Mouse (Mus musculus) cerebellum, adult 18-20 months (tissue): ENCODE measurements around the gene Etv6.

ENCODE experiments used
- DNase-seq, 2 experiments: peaks; one replicate each; pipeline ENCODE4 v3.0.0; 2021

Gene Etv6

DNA sequence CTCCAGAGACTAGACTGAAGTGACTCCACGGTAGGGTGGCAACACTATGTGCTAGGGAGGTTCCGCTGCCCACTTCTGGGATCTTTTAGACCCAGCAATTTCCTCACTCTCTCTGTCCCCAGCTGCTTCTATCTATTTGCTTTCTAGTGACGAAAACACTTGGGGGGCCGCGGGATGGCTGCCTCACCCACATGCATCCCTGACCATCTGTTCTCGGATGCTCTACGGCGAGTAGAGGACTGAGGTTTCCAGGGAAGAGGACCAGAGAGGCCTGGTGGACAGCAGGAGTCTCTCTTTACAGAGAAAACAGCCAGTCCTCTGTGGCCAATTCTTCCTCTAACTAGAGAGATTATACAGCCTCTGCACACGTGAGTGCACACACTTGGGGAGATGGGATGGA, 43.6 kb downstream of the Etv6 start:
- DNase-seq, result peak; percentile 43 to 53

DNA sequence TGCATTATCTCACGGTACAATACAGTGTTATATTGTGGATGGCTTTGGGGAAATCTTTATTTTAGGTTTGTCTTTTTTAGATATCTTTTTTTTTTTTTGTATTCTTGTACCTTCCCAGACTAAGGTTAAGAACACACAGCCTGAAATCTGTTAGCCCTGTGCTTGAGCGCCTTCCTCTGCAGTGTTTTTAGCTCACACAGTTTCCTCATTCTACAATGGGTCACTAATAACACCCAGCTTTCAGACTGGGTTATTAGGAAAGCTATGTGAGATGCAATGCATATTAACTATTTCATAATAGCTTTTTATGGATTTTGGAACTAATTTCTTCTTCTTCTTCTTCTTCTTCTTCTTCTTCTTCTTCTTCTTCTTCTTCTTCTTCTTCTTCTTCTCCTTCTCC, 44.1 kb downstream of the Etv6 start:
- no peak for DNase-seq

DNA sequence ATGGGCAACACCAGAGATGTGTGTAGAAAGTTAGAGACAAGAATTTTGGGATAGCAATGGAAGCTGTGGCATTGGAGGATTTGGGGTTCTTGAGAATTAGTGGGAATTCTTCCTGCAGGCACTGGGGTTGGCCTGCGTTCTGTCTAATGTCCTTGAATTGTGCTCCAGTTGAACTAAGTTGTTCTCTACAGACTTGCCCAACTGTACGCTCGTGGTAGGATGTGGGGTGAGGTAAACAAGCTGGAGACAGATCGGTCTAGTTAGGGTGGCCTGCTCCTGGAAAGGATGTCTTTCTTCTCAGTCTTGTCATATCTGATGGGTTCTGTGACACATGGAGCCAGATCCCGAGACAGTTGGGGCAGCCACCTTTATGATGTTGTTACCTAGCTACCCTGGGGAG, 45.4 kb downstream of the Etv6 start:
- no peak for DNase-seq

DNA sequence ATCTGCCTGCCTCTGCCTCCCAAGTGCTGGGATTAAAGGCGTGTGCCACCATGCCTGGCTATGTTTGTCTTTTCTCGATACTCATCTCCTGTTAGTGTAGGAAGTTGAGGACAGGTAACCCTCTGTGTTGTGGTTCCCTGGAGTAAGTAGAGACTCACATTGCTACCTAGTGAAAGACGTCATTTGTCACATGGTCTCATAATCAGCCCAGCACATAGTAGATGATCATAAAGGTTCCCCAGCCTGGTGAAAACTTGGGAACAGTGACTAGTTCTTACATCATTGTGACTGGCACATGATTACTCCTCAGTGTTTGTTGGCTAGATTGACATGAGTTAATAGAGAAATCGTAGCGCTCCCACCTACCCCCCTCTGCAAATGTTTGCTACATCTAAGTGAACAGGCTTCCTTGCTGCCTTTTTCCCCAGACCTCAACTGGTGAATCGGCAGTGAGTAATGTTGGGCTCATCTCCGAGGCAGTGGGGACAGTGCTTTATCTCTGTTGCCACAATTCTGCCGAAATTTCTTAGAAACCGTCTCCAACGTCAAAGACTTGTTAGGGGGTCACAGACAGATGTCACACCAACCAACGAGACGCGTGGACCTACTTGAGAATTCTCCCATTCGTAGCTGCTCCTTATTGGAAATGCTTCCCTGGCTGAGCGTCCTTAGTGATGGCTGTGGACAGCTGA, 46.9 kb downstream of the Etv6 start:
- no peak for DNase-seq

DNA sequence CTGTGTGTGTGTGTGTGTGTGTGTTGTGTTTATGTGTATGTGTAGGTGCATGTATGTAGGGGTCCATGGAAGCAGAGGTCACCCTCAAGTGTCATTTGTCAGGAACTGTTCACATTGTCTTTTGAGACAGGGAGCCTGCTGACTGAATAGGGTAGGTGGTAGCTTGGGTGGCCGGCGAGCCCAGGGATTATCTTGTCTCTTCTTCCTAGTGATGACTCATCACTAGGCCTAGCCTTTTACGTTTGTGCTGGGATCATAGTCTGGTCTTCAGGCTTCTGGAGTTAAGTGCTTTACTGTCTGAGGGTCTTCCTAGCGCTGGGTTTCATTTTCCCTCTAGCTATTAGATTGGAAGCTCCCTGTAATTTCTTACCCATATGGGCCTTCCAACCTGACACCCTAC, 47.9 kb downstream of the Etv6 start:
- DNase-seq, result no peak

DNA sequence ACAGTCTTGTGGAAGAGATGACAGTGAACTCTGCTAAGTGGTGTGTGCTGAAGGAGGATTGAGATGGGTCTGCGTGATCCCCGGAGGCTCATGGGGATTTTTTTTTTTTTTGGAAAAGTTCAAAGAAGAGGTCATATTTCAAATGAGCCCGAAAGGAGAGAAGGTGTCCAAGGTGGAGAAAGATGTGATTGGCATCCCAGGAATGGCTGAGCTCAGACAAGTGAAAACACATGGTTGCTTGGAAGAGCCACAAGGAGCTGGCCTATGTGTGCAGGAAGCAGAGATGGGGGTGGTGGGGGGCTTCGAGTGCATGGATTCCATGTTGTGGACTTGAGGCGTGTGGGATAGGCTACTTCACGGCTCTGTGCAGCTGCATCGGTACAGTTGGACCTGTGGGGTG, 50.9 kb downstream of the Etv6 start:
- DNase-seq, result no peak

DNA sequence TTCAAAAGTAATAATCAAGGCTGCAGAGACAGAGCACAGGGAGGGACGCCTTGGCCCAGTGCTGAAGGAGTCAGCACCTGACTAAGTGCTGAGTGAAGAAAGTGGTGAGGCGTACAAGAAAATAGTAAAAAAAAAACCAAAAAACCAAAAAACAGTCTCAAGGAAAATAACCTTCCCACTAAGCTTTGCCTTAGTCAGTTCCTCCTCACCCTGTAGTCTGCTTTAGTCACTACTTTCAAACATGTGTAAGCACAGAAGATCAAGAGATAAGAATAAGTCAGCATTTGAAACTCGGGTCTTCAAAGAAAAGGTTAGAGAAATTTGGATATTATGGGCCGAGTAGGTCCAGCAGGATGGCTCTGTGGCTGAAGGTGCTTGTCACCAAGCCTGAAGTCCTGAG, 52.2 kb downstream of the Etv6 start:
- no peak for DNase-seq

DNA sequence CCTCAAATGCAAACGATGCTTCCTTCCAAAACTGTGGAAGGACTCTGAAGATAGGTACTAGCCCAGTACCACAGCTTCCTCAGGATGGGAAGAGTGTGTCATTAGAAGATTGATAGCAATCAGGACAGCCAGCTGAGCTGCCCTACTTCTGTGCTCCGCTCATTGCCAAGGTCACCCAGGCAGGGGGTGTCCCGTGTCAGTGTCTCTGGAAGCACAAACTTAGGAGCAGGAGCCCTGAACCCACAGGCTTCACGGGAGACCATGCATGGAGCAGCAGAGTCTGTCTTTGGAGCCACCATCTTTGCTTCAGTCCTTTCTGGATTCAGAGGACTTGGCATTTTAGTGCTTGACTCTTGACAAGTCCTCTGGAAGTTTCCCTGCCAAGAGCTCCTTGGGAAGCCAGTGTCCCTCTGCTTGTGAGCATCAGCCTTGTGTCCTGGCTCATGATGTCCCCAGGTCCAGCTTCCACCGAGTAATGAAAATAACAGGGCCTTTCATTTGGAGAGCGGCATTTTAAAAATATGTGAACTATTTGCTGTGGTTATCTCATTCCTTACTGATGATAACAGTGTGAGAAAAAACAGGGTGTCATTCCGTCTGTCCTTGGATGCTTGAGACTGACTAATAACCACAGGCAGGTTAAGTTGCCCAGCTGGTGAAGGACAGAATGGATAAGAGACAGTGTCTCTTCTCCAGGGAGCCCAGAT, 54.3 kb downstream of the Etv6 start:
- no peak for DNase-seq

DNA sequence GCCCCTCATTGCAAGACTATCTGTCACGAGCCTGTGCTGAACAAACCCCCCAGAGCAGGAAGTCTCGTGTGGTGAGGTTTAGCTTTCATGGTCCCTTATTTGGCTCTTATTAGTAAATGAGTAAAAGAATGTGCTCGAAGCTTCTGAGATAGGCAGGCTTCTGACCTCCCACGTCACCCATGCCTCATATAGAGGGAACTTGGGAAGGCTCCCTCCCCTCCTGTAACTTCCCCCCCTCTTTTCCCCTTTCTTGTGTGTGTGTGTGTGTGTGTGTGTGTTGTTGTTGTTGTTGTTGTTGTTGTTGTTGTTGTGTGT, 54.8 kb downstream of the Etv6 start:
- DNase-seq, result no peak

DNA sequence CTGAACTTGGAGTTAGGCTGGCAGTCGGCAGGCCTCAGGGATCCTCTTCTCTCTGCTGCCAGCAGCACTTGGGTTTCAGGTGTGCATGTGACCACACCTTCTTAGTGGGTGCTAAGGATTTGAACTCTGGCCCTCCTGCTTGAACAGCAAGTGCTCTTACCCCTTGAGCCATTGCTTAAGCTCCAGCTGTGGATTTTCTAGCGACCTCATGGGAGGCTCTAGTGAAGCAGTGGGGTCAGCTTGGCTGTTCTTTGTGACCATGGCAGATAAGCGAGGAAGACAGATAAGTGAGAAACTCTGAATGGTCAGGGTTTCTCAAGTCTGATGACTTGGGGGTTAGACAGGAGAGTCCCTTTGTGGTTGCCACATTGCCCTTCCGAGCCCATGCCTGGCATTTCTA, 55.4 kb downstream of the Etv6 start:
- DNase-seq, result no peak

DNA sequence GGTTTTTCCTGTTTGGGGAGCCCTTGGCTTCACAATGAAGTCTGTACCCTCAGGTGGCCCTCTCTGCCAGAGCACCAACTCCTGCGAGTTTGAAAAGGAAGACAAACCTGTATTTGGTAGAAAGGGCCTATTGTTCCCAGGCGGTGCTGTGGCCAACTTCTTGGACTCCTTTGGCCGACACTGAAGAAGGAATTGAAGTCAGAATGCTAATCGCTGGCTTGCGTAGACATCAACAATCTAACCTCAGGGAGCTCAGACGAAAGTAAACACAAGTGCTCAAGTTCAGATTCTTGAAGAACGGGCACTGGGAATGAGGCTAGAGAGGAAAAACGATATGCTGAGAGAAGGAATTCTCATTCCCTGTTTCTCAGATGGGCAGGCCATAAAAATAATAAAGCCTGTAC, 55.9 kb downstream of the Etv6 start:
- no peak for DNase-seq

DNA sequence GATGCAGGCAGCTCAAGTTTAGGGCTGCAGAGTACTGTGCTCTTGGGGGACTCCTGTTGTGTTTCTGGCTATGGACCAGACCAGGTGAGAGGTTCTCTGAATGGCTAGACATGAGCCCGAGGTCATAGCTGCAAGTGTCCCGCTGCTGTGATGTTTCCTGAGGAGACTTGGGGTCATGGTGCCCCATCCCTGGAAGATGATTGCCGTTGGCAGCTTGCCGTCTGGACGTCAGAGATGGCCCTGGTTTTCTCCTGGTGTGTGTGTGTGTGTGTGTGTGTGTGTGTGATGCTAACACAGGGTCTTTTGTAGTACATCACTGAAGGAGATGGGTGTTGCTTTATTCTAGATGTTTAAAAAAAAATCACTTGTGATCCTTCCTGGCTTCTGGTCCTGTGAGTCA, 58.6 kb downstream of the Etv6 start:
- DNase-seq, result no peak

DNA sequence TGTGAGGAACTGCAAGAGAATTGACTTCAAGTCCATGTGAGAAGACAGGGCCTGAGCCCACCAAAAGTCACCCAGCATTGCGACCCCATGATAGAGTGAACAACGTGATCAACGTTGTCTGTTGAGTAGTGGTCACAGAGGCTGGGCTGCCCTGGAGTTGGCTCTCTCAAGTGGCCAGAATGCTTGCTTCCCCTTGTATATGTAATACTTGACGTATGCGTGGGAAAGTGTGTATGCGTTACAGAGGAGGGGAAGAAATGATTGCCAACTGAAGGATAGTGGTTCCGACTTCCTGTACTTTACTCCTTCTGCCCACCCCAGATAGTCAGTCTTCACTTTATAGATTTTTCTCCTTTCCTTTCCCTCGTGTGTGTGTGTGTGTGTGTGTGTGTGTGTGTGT, 59.1 kb downstream of the Etv6 start:
- DNase-seq, result no peak

DNA sequence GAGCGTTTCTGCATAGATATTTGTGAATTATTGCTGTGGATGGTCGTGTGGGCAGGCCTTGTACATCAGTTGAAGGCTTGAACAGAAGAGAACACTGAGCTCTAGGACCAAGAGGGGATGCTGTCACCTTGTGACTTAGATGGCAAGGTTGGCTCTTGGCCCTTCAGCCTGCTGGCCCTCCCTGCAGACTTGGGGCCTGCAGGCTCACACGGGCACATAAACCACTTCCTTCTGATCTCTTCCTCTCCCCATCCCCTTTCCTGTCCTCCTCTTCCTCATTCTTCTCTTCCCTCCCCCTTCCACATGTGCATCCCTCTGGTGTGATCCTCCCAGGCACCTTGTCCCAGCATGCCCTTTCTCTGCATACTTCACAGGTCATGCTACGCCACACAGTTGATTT, 60.1 kb downstream of the Etv6 start:
- no peak for DNase-seq

DNA sequence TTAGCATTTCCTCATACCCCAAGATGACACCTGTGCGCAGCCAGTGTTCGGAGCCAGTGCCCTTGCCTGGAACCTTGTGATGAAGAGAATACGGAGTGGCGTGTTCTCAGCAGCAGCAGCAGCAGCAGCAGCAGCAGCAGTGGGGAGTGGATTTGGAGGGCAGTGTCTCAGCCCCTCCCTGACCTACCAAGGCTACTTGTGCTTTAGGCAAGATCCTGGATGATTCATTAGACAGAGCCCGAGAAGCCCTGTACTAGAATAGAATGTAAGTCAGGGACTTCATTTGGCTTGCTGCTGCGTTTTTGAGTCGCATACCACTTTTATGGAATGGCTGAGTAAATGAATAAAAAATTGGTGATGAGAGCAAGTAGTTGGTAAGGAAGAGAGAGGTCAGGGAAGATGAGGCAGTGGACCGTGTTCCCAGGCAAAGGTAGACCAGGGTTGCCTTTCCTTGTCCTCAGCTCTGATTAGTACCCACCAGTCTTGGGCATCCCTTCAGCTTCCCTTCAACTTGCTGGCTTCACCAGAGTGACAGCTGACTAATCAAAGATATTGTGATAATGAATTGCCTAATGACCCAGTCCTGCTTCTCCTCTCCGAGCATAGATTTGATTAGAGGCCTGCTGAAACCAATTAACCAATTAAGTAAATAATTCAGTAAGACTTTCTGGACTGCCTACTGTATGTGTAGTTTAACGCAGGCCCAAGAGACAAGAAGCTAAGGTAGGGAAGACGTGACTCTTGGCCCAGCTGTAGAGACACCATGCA, 64.7 kb downstream of the Etv6 start:
- DNase-seq, result no peak

DNA sequence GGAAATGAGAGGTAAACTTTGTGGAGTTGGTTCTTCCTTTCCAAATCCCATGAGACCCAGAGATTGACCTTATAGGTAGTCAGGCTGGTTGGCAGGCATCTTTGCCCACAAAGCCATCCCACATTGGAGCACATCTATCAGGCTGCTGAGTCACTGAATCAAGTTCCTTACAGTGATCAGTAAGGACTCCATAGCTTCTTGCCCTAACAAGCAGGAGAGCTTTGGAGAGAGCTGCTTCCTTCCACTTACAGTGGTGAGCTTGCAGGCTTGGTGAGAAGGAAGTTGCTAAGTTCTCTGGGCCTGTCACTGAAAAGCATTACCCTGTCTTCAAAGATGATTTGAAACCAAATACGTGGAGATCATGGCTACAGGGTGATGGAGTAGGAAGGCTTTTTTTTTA, 66.9 kb downstream of the Etv6 start:
- DNase-seq, result no peak

DNA sequence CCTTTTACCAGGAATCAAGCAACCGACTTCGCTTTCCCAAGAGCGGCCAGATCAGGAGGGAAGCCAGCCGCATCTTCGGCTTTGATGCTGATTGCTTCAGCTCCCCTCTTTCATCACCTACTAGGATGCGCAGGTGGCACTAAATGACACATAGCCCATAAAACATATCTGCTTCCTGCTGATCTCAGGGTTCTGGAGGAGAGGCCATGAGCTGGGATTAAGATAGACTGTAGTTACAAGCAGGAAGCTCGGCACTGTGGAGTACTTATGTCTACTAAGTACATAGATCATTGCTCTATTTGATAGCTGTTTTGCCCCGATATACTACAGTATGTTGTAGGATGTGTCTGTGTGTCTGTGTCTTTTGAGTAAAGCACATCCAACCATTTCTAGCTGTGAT, 68.0 kb downstream of the Etv6 start:
- no peak for DNase-seq

DNA sequence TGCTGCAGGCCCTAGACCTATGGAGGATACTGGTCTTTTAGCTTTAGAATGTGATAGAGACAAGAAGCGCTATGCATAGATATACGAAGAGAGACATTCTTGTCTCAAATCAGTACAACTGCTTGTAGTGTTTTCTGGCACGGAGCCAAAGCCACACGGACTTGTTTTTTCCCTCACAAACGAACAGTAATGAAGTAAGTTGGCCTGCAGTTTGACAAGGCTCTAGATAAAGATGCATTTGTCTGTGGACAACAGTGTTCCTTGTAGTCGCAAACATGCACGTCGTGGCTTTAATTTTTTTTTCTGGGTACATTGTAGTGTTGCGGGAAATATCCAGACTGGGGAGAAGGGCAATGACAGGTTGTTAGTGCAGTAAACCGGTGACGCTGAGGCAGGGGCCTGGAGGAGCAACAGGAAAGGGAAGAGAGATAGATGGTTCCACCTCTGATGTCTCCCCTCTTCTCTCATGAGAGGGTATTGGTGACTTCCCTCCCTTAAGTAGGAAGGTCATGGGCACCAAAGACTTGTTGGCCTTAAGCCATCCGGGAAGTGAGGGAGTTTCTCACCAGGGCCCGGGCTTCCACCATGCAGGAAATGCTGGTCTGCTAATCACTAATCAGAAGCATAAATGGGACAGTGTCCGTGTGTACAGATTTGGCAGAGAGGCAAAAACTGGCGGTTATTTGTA, 70.2 kb downstream of the Etv6 start:
- DNase-seq, result peak; percentile 13 to 22

DNA sequence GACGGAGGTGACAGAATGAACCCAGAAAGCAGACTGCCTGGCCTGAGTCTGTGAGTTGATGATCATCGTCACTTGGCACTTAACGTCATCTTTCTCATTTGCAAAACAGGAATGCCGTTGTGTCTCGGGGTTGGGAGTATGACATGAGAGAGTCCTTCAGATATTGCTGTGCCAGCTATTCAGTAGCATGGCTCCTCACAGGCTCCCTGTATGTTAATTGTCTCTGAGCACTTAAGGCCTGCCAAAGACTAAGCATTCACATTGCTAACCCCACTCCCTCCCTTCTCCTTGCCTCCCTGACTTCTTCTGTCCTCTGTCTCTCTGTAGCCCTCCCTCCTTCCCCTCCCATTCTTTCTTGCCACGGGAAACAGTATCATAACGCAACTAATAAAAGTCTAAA, 72.2 kb downstream of the Etv6 start:
- DNase-seq, result no peak

DNA sequence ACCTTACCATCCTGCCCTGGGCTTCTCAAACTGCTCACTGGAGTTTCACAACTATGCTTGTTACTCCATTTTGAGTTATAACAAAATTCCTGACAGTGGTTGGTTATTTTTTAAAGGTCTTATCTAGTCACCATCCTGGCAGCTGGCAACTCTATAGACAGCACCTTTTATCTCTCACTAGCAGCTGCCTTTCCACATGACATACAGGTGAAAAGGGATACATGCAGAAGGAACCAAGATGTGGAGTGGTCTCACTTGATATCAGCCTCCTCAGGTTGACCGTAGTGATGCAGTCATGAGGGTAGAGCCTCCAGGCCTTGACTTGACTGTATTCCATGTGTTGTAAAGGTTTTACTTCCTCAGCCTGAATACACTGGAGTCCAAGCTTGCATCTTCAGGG, 74.2 kb downstream of the Etv6 start:
- no peak for DNase-seq

DNA sequence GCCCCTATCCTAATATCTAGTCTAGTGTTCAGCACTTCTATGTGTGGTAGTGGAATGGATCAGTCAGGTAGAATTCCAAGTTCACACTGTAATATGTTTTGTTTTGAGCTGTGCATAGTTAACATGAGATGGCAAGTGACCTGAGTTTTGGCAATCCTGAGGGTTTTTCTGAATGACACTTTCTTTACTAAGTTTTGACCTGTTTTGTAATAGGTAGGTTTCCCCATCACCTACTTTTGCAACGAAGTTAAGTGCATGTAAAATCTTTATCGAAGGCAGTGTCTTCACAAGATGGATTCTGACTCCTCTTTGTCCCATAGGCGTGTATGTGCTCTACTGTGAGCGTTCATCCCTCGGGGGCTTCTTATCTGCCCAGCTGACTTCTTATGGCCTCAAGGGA, 74.7 kb downstream of the Etv6 start:
- DNase-seq, result no peak

DNA sequence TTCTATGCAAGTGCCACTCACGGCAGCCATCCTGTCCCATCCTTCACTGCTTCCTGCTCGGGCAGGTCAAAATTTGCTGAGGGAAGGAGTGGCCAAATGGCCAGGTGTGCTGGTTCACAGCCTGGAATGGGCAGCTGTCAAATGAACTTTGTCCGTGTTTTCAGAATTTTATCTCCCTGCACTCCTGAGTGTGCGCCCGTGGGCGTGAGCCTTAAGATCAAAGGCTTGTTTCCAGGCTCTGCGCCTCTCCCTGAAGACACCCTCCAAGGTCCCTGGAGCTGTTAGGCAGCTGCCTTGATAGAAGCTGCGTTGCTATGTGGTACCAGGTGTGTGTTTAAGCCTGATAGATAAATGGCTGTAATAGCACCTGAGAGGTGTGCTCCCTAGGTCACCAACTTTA, 76.1 kb downstream of the Etv6 start:
- no peak for DNase-seq

DNA sequence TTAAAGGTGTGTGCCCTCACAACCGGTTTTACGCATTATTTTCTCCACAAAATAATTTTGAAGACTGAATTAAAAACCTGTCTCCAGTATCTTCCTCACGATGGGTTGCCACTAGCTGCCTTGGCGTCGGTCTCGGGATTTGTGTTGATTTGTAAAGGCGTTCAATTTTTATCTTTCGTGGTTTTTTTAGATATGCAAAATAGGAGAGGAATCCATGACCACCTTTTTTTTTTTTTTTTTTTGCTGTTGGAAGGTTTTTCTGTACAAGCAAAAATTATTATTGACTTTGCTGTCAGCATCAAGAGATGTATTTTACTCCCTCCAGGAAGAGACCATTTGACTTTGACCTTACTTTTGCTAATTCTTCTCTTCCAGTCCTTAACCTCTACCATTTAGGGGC, 77.3 kb downstream of the Etv6 start:
- DNase-seq, result no peak

DNA sequence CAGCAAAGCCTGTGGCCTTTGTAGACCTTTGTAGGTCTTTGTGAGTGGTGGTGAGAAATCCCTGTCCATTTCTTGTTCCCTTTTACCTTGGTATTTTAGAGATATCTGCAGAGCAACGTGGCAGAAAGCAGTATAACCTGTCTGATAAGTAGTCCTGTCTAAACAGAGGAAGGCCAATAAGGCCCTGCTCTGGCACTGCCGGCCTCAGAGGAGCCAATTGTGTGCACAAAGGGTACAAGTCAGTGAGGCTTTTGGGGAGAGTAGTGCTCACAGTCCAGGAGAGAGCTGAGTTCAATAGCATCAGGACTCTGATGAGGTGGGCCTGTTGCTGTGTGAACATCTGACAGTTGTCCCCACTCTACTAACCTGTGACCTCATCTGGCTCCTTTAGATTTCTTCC, 77.7 kb downstream of the Etv6 start:
- DNase-seq, result no peak
